Mouse (Mus musculus) bone marrow macrophage, adult 2 months (primary cell): ENCODE data around the gene Lrrc59.

Source experiments
- CTCF ChIP-seq: IDR thresholded peaks from 2 replicates; pipeline ENCODE4 v1.5.1; 2012; ENCODE audit warnings: low read depth, mild to moderate bottlenecking, low read length, moderate library complexity
- POLR2A ChIP-seq: IDR thresholded peaks from 2 replicates; pipeline ENCODE4 v1.6.1; 2012; ENCODE audit warnings: mild to moderate bottlenecking, low read depth, low read length, borderline replicate concordance

- no peak for TF ChIP-seq CTCF
- no peak for TF ChIP-seq POLR2A
Measured at GRCm38 (mm10) chr11:94661344-94661743, 31.8 kb downstream of the Lrrc59 start.
